Mouse (Mus musculus) neural tube, embryonic 15.5 days (tissue): Measurements from ENCODE around the gene Nf1. TPM values are rescaled to one million over a fixed set of nuclear protein-coding genes. Genes with fewer than 3 reads are reported as not detected.

Experiments
- ATAC-seq: fragments of 200-750 bp; cut with Nextera tagmentation; 2 replicates; pipeline ENCODE4 v1.8.0; 2017; ENCODE audit warnings: mild to moderate bottlenecking, moderate TSS enrichment, moderate library complexity; ENCODE audit not compliant: low FRiP score
- H3K27ac ChIP-seq: fragments of 300-500 bp; sonication (generic); replicated peaks from 2 replicates; pipeline ENCODE4 v1.5.1; 2015; ENCODE audit warnings: mild to moderate bottlenecking, inconsistent platforms
- H3K27me3 ChIP-seq: fragments of 300-500 bp; sonication (generic); replicated peaks from 2 replicates; pipeline ENCODE4 v1.6.1; 2015; ENCODE audit warnings: inconsistent platforms
- H3K36me3 ChIP-seq: fragments of 300-500 bp; sonication (generic); 2 replicates; pipeline ENCODE4 v1.6.1; 2015; ENCODE audit warnings: inconsistent platforms
- H3K4me1 ChIP-seq: fragments of 300-500 bp; sonication (generic); 2 replicates; pipeline ENCODE4 v1.6.1; 2015; ENCODE audit warnings: inconsistent platforms
- H3K4me2 ChIP-seq: fragments of 300-500 bp; sonication (generic); 2 replicates; pipeline ENCODE4 v1.6.1; 2015; ENCODE audit warnings: inconsistent platforms, mild to moderate bottlenecking, moderate library complexity
- H3K4me3 ChIP-seq: fragments of 300-500 bp; sonication (generic); replicated peaks from 2 replicates; pipeline ENCODE4 v1.5.1; 2015; ENCODE audit warnings: mild to moderate bottlenecking, inconsistent platforms
- H3K9ac ChIP-seq: fragments of 300-500 bp; sonication (generic); replicated peaks from 2 replicates; pipeline ENCODE4 v1.6.1; 2015; ENCODE audit warnings: mild to moderate bottlenecking, inconsistent platforms
- H3K9me3 ChIP-seq: fragments of 300-500 bp; sonication (generic); replicated peaks from 2 replicates; pipeline ENCODE4 v1.6.1; 2016; ENCODE audit warnings: inconsistent platforms
- WGBS: fragments of 180-500 bp; shearing (Covaris S2); methylation state at CpG from one replicate; pipeline ENCODE4 v1.1.7; 2015; ENCODE audit warnings: mixed read lengths; 5-methylcytosine and 5-hydroxymethylcytosine counted together
- polyA plus RNA-seq: library from polyadenylated mRNA; unstranded; fragments of >200 nt; fragmentation: Nextera tagmentation; extraction: Ambion mirVana; gene quantifications from 2 replicates; pipeline ENCODE4 v1.2.1, GENCODE M21; 2015

Nf1 gene
- polyA plus RNA-seq, 1 experiment from 2014 or later, result 5.4 TPM

- ATAC-seq, result no peak
- Histone ChIP-seq H3K4me3 (no peak overlapping the region), H3K4me1 (no peaks in the 10 kb centered on the region), H3K4me2 (no peak overlapping the region), H3K9ac (no peak overlapping the region), H3K36me3 (0 out of 2 replicates have a peak, but pooled peaks cover 5% of the 10 kb centered on the region), H3K27ac (no peak overlapping the region), H3K27me3 (no peaks in the 10 kb centered on the region), H3K9me3 (no peaks in the 10 kb centered on the region)
Observed at GRCm38 (mm10) chr11:79521930-79522329, 182.4 kb downstream of the Nf1 start.

GRCm38 (mm10) chr11:79522944-79523343 is 183.5 kb downstream of the Nf1 start:
- WGBS, result 80% methylated on average over 1 of the region's 1 CpGs
- H3K27me3 ChIP-seq, result no peaks in the 10 kb centered on the region
- H3K9me3 ChIP-seq, result no peaks in the 10 kb centered on the region
- ATAC-seq, result no peak
- H3K27ac ChIP-seq, result no peak overlapping the region
- H3K4me3 ChIP-seq, result no peak overlapping the region
- H3K36me3 ChIP-seq, result 0 out of 2 replicates have a peak, but pooled peaks cover 5% of the 10 kb centered on the region
- no peaks in the 10 kb centered on the region for H3K4me1 ChIP-seq
- no peak overlapping the region for H3K4me2 ChIP-seq
- H3K9ac ChIP-seq, result no peak overlapping the region

GRCm38 (mm10) chr11:79523560-79524309 is 184.2 kb downstream of the Nf1 start, which contains the start of gene Evi2b:
Gene Evi2b, minus strand, starts transcription at chr11:79523762.
- Histone ChIP-seq H3K9me3 (no peaks in the 10 kb centered on the region), H3K4me3 (no peak within 1 kb of the TSS), H3K4me1 (no peaks in the 10 kb centered on the region), H3K27ac (no peak within 1 kb of the TSS), H3K27me3 (no peaks in the 10 kb centered on the region), H3K4me2 (no peak within 1 kb of the TSS), H3K36me3 (0 out of 2 replicates have a peak, but pooled peaks cover 11% of the 10 kb centered on the region), H3K9ac (no peak within 1 kb of the TSS)
- WGBS, result 85% methylated on average over 10 of the region's 10 CpGs
- ATAC-seq, result no peak

GRCm38 (mm10) chr11:79524310-79524575 is 184.8 kb downstream of the Nf1 start:
- Histone ChIP-seq H3K36me3 (0 out of 2 replicates have a peak, but pooled peaks cover 12% of the 10 kb centered on the region), H3K9ac (no peak overlapping the region), H3K4me1 (no peaks in the 10 kb centered on the region), H3K27ac (no peak overlapping the region), H3K9me3 (no peaks in the 10 kb centered on the region), H3K4me3 (no peak overlapping the region), H3K27me3 (no peaks in the 10 kb centered on the region), H3K4me2 (no peak overlapping the region)
- ATAC-seq, result no peak
- WGBS, result 100% methylated on average over 1 of the region's 1 CpGs

GRCm38 (mm10) chr11:79526549-79526948 is 187.1 kb downstream of the Nf1 start:
- Histone ChIP-seq H3K27me3 (no peaks in the 10 kb centered on the region), H3K4me1 (no peaks in the 10 kb centered on the region), H3K4me3 (no peak overlapping the region), H3K9me3 (no peaks in the 10 kb centered on the region), H3K27ac (no peak overlapping the region), H3K4me2 (no peak overlapping the region), H3K9ac (no peak overlapping the region), H3K36me3 (0 out of 2 replicates have a peak, but pooled peaks cover 12% of the 10 kb centered on the region)
- no peak for ATAC-seq
- 97% methylated on average over 3 of the region's 3 CpGs for WGBS

- no peak for ATAC-seq
- no peak overlapping the region for H3K4me2 ChIP-seq
- H3K4me1 ChIP-seq, result no peaks in the 10 kb centered on the region
- no peak overlapping the region for H3K4me3 ChIP-seq
- H3K9ac ChIP-seq, result no peak overlapping the region
- no peak overlapping the region for H3K27ac ChIP-seq
- H3K27me3 ChIP-seq, result no peaks in the 10 kb centered on the region
- WGBS, result 83% methylated on average over 15 of the region's 15 CpGs
- H3K9me3 ChIP-seq, result no peaks in the 10 kb centered on the region
- 0 out of 2 replicates have a peak, but pooled peaks cover 12% of the 10 kb centered on the region for H3K36me3 ChIP-seq
Observed at GRCm38 (mm10) chr11:79527015-79527738, 187.7 kb downstream of the Nf1 start.

GRCm38 (mm10) chr11:79527739-79528384 is 188.4 kb downstream of the Nf1 start:
- H3K4me2 ChIP-seq, result no peak overlapping the region
- H3K4me1 ChIP-seq, result no peaks in the 10 kb centered on the region
- no peak overlapping the region for H3K4me3 ChIP-seq
- H3K27me3 ChIP-seq, result no peaks in the 10 kb centered on the region
- no peak overlapping the region for H3K9ac ChIP-seq
- no peak overlapping the region for H3K27ac ChIP-seq
- WGBS, result 91% methylated on average over 5 of the region's 5 CpGs
- H3K9me3 ChIP-seq, result no peaks in the 10 kb centered on the region
- H3K36me3 ChIP-seq, result 0 out of 2 replicates have a peak, but pooled peaks cover 13% of the 10 kb centered on the region
- no peak for ATAC-seq

GRCm38 (mm10) chr11:79528601-79529000 is 189.1 kb downstream of the Nf1 start:
- Histone ChIP-seq H3K4me2 (no peak overlapping the region), H3K9me3 (no peaks in the 10 kb centered on the region), H3K27me3 (no peaks in the 10 kb centered on the region), H3K4me3 (no peak overlapping the region), H3K36me3 (0 out of 2 replicates have a peak, but pooled peaks cover 14% of the 10 kb centered on the region), H3K9ac (no peak overlapping the region), H3K27ac (no peak overlapping the region), H3K4me1 (no peaks in the 10 kb centered on the region)
- 90% methylated on average over 3 of the region's 3 CpGs for WGBS
- ATAC-seq, result no peak

- Histone ChIP-seq H3K9me3 (no peaks in the 10 kb centered on the region), H3K27me3 (no peaks in the 10 kb centered on the region), H3K36me3 (0 out of 2 replicates have a peak, but pooled peaks cover 14% of the 10 kb centered on the region), H3K4me2 (no peak overlapping the region), H3K4me3 (no peak overlapping the region), H3K27ac (no peak overlapping the region), H3K4me1 (peaks cover 5% of the 10 kb centered on the region; the same call in 1 of the 2 replicates), H3K9ac (no peak overlapping the region)
- WGBS, result 95% methylated on average over 6 of the region's 6 CpGs
- no peak for ATAC-seq
Observed at GRCm38 (mm10) chr11:79529226-79529625, 189.7 kb downstream of the Nf1 start.

GRCm38 (mm10) chr11:79529736-79530135 is 190.2 kb downstream of the Nf1 start:
- Histone ChIP-seq H3K4me3 (no peak overlapping the region), H3K27me3 (no peaks in the 10 kb centered on the region), H3K27ac (no peak overlapping the region), H3K4me2 (no peak overlapping the region), H3K9me3 (no peaks in the 10 kb centered on the region), H3K36me3 (0 out of 2 replicates have a peak, but pooled peaks cover 14% of the 10 kb centered on the region), H3K9ac (no peak overlapping the region), H3K4me1 (peaks cover 5% of the 10 kb centered on the region; the same call in 1 of the 2 replicates)
- 78% methylated on average over 2 of the region's 2 CpGs for WGBS
- ATAC-seq, result no peak

GRCm38 (mm10) chr11:79530333-79530761 is 190.9 kb downstream of the Nf1 start, which contains the start of the genes Evi2 and Evi2a:
Gene Evi2, minus strand, starts transcription at chr11:79530589.
Gene Evi2a, minus strand, starts transcription at chr11:79530609.
- Histone ChIP-seq H3K9ac (no peak within 1 kb of the TSS), H3K4me1 (peaks cover 5% of the 10 kb centered on the region; the same call in 1 of the 2 replicates), H3K4me3 (no peak within 1 kb of the TSS), H3K27me3 (no peaks in the 10 kb centered on the region), H3K9me3 (no peaks in the 10 kb centered on the region), H3K27ac (no peak within 1 kb of the TSS), H3K4me2 (no peak within 1 kb of the TSS), H3K36me3 (0 out of 2 replicates have a peak, but pooled peaks cover 10% of the 10 kb centered on the region)
- WGBS, result 83% methylated on average over 7 of the region's 7 CpGs
- no peak for ATAC-seq
